Mouse (Mus musculus) heart, embryonic 14.5 days (tissue): Measurements from ENCODE around the gene Rad51b. TPM values are rescaled to one million over a fixed set of nuclear protein-coding genes. Genes with fewer than 3 reads are reported as not detected.

Experiments
- ATAC-seq: fragments of 200-750 bp; cut with Nextera tagmentation; 2 replicates; pipeline ENCODE4 v1.8.0; 2017; ENCODE audit warnings: low read depth, moderate TSS enrichment; ENCODE audit not compliant: insufficient number of reproducible peaks, insufficient read depth, low FRiP score
- H3K27ac ChIP-seq, 2 experiments: fragments of 200-500 bp in 1 of 2; fragments of 300-500 bp in 1 of 2; sonication (generic) in 1 of 2; replicated peaks in 1 of 2; 2 replicates each; pipeline ENCODE4 v1.5.1; 2012 to 2014; ENCODE audit warnings: low read depth in 2 of 2, low read length in 2 of 2, control low read depth in 1 of 2, mild to moderate bottlenecking in 1 of 2, mixed read lengths in 1 of 2; ENCODE audit not compliant: control insufficient read depth in 1 of 2, insufficient read depth in 1 of 2
- H3K27me3 ChIP-seq: fragments of 300-500 bp; sonication (generic); 2 replicates; pipeline ENCODE4 v1.6.1; 2014; ENCODE audit warnings: mild to moderate bottlenecking, low read length, control low read depth; ENCODE audit not compliant: control insufficient read depth, insufficient read depth
- H3K36me3 ChIP-seq: fragments of 300-500 bp; sonication (generic); 2 replicates; pipeline ENCODE4 v1.6.1; 2014; ENCODE audit warnings: mild to moderate bottlenecking, control low read depth, low read length, mixed read lengths; ENCODE audit not compliant: control insufficient read depth, insufficient read depth
- H3K4me1 ChIP-seq, 2 experiments: fragments of 200-500 bp in 1 of 2; fragments of 300-500 bp in 1 of 2; sonication (generic) in 1 of 2; 2 replicates each; pipeline ENCODE4 v1.6.1; 2012 to 2014; ENCODE audit warnings: low read length in 2 of 2, control low read depth in 1 of 2, mixed read lengths in 1 of 2; ENCODE audit not compliant: control insufficient read depth in 2 of 2, insufficient read depth in 2 of 2
- H3K4me2 ChIP-seq: fragments of 300-500 bp; sonication (generic); 2 replicates; pipeline ENCODE4 v1.6.1; 2014; ENCODE audit warnings: mild to moderate bottlenecking, low read length
- H3K4me3 ChIP-seq, 2 experiments: fragments of 200-500 bp in 1 of 2; fragments of 300-500 bp in 1 of 2; sonication (generic) in 1 of 2; 2 replicates each; pipeline ENCODE4 v1.5.1; 2012 to 2014; ENCODE audit warnings: low read length in 2 of 2, mild to moderate bottlenecking in 2 of 2, control low read depth in 1 of 2, low read depth in 1 of 2, moderate library complexity in 1 of 2; ENCODE audit not compliant: control insufficient read depth in 1 of 2, insufficient read depth in 1 of 2
- H3K9ac ChIP-seq: fragments of 300-500 bp; sonication (generic); 2 replicates; pipeline ENCODE4 v1.6.1; 2014; ENCODE audit warnings: mild to moderate bottlenecking, low read length
- H3K9me3 ChIP-seq: fragments of 300-500 bp; sonication (generic); 2 replicates; pipeline ENCODE4 v1.6.1; 2016; ENCODE audit warnings: low read length, control low read depth; ENCODE audit not compliant: control insufficient read depth
- WGBS: fragments of 180-500 bp; shearing (Covaris S2); extraction: QIAGEN DNeasy Blood & Tissue Kit; methylation state at CpG from one replicate; pipeline ENCODE4 v1.1.7; 2014; 5-methylcytosine and 5-hydroxymethylcytosine counted together
- polyA plus RNA-seq: library from polyadenylated mRNA; unstranded; fragments of >200 nt; fragmentation: Nextera tagmentation; extraction: Ambion mirVana; gene quantifications from 2 replicates; pipeline ENCODE4 v1.2.1, GENCODE M21; 2014

Rad51b gene
- polyA plus RNA-seq, 1 experiment from 2014 or later = 4.2 TPM

DNA sequence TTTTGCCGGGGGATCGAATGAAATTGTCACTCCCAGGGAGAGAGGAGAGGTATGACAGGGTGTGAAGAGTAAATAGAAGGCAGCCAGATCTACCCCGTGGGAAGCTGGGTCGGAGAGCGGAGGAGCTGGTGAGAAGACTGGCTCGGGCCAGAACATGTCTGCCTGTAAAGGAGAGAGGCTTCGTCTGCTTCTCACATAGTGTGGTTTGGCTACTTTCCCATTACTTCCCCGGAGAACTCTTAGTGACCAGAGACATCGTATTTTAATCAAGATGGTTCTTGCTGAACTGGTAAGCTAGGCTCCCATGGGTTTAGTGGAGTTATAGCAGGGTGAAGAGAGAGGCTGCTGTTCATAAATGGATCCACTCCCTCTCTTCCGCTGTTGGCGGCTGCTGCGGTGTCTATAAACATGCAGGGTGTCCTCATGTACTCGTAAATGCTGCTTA lies 438.3 kb downstream of the Rad51b start:
- H3K4me2 ChIP-seq = no peak overlapping the region
- WGBS = 67% methylated on average over 13 of the region's 13 CpGs
- H3K4me3 ChIP-seq = no peak overlapping the region
- H3K4me1 ChIP-seq = peaks cover 0 to 2% of the 10 kb centered on the region in 2 experiments; a peak in 2 of 4 replicates
- 0 out of 4 replicates have a peak overlapping the region, but pooled peaks of 1 of the 2 experiments have one; percentile 8 for H3K27ac ChIP-seq
- no peak for ATAC-seq
- H3K36me3 ChIP-seq = no peaks in the 10 kb centered on the region
- H3K9me3 ChIP-seq = no peaks in the 10 kb centered on the region
- H3K9ac ChIP-seq = no peak overlapping the region
- H3K27me3 ChIP-seq = no peaks in the 10 kb centered on the region

DNA sequence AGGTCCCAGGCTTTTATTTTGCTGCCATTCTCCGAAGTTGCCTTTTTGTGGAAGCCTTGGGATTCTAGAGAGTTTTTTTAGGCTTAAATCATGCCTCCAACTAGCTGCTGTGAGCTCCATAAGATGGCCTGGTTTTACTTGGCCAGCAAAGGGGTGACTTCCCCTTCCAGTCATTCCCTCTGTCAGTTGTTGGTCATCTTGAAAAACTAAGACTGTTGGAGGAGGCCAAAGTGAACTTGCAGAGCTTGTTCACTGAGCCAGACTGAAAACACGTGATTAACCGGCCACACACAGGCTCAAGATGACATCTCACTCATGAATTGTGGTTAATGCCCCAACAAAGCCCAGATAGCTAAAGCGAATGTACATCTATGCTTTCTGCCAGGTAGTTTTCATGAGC lies 438.8 kb downstream of the Rad51b start:
- 82% methylated on average over 4 of the region's 4 CpGs for WGBS
- Histone ChIP-seq H3K4me2 (no peak overlapping the region), H3K4me3 (no peak overlapping the region), H3K9me3 (no peaks in the 10 kb centered on the region), H3K36me3 (no peaks in the 10 kb centered on the region), H3K27ac (no peak overlapping the region), H3K27me3 (no peaks in the 10 kb centered on the region), H3K9ac (no peak overlapping the region), H3K4me1 (peaks cover 0 to 2% of the 10 kb centered on the region in 2 experiments; a peak in 2 of 4 replicates)
- no peak for ATAC-seq

DNA sequence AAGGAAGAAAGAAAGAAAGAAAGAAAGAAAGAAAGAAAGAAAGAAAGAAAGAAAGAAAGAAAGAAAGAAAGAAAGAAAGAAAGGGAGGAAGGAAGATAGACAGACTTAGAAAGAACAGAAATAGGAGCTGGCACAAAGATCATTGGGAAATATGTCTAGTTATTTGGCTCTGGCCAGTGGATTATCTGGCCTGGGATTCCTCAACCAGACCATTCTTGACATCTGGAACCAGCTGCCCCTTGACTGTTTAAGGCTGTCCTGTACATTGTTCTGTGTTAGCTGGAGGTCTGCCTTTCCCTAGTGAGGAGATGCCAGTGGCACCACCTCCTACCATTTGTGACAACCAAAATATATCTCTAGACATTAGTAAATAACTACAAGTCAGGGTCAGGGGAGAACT lies 441.6 kb downstream of the Rad51b start:
- Histone ChIP-seq H3K9ac (no peak overlapping the region), H3K9me3 (no peaks in the 10 kb centered on the region), H3K4me2 (no peak overlapping the region), H3K27me3 (no peaks in the 10 kb centered on the region), H3K4me1 (peaks cover 0 to 4% of the 10 kb centered on the region in 2 experiments; a peak in 1 of 4 replicates), H3K4me3 (no peak overlapping the region), H3K36me3 (no peaks in the 10 kb centered on the region), H3K27ac (no peak overlapping the region)
- ATAC-seq = no peak

- Histone ChIP-seq H3K9me3 (no peaks in the 10 kb centered on the region), H3K9ac (no peak overlapping the region), H3K4me2 (no peak overlapping the region), H3K36me3 (no peaks in the 10 kb centered on the region), H3K4me3 (no peak overlapping the region), H3K4me1 (peaks cover 4 to 6% of the 10 kb centered on the region in 2 experiments; a peak in 2 of 4 replicates), H3K27me3 (no peaks in the 10 kb centered on the region), H3K27ac (no peak overlapping the region)
- ATAC-seq = no peak
- WGBS = 89% methylated on average over 11 of the region's 11 CpGs
Measured at GRCm38 (mm10) chr12:79739918-79740639, 443.0 kb downstream of the Rad51b start.

- Histone ChIP-seq H3K4me3 (no peak overlapping the region), H3K36me3 (no peaks in the 10 kb centered on the region), H3K27me3 (no peaks in the 10 kb centered on the region), H3K9ac (no peak overlapping the region), H3K4me2 (no peak overlapping the region), H3K27ac (no peak overlapping the region), H3K9me3 (no peaks in the 10 kb centered on the region), H3K4me1 (peaks cover 9 to 14% of the 10 kb centered on the region in 2 experiments)
- WGBS = 50% methylated on average over 7 of the region's 7 CpGs
- no peak for ATAC-seq
Measured at GRCm38 (mm10) chr12:79742211-79742610, 445.1 kb downstream of the Rad51b start.

DNA sequence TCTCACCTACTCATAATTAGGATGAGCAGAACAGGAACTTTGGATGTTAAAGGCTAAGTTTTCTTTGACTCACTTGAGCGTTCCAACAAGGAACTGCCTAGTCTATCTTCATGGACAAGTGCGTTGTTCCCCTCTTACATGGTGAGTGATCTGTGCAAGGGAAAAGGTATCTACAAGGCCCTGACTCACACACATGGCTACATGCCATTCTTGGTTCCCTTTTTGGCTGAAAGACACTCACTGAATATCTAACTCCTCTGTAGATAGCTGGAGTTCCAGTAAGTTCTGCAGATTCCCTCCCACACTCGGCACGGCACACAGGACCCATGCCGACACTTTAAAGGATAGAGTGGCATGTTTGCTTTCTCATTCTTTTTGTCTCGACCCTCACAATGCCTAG lies 447.0 kb downstream of the Rad51b start:
- peaks cover 13 to 20% of the 10 kb centered on the region in 2 experiments for H3K4me1 ChIP-seq
- H3K36me3 ChIP-seq = no peaks in the 10 kb centered on the region
- H3K27me3 ChIP-seq = no peaks in the 10 kb centered on the region
- H3K4me3 ChIP-seq = no peak overlapping the region
- no peak overlapping the region for H3K27ac ChIP-seq
- WGBS = 58% methylated on average over 6 of the region's 6 CpGs
- H3K4me2 ChIP-seq = no peak overlapping the region
- no peaks in the 10 kb centered on the region for H3K9me3 ChIP-seq
- H3K9ac ChIP-seq = no peak overlapping the region
- ATAC-seq = no peak

GRCm38 (mm10) chr12:79745225-79745624 lies 448.1 kb downstream of the Rad51b start:
- no peaks in the 10 kb centered on the region for H3K36me3 ChIP-seq
- H3K4me1 ChIP-seq = peaks cover 22 to 31% of the 10 kb centered on the region in 2 experiments
- no peaks in the 10 kb centered on the region for H3K9me3 ChIP-seq
- ATAC-seq = no peak
- no peak overlapping the region for H3K27ac ChIP-seq
- H3K9ac ChIP-seq = no peak overlapping the region
- 64% methylated on average over 5 of the region's 5 CpGs for whole genome bisulfite sequencing
- no peak overlapping the region for H3K4me3 ChIP-seq
- no peaks in the 10 kb centered on the region for H3K27me3 ChIP-seq
- no peak overlapping the region for H3K4me2 ChIP-seq
